Mouse (Mus musculus): Measurements from ENCODE around the gene Apol10a. TPM values are rescaled to one million over a fixed set of nuclear protein-coding genes. Genes with fewer than 3 reads are reported as not detected.
"Not testable (repeated sequence)": the region's sequence is repeated elsewhere in the genome, so short reads cannot be mapped to it uniquely, and the experiment has no call there.

Gene Apol10a
- not detected for polyA plus RNA-seq (2017; shearing (Covaris generic))

- ATAC-seq, result not testable (repeated sequence)
Measured at GRCm38 (mm10) chr15:77476693-77477092, at the start of gene Apol10a. TSS of gene Apol10a (plus strand) at chr15:77477047.

GRCm38 (mm10) chr15:77428690-77429448 lies 48.0 kb upstream of the Apol10a start:
- not testable (repeated sequence) for ATAC-seq

GRCm38 (mm10) chr15:77444746-77445145 lies 32.1 kb upstream of the Apol10a start:
- ATAC-seq, result not testable (repeated sequence)

GRCm38 (mm10) chr15:77445668-77446067 lies 31.2 kb upstream of the Apol10a start:
- ATAC-seq, result not testable (repeated sequence)

- ATAC-seq, result not testable (repeated sequence)
Measured at GRCm38 (mm10) chr15:77447392-77447791, 29.5 kb upstream of the Apol10a start, which contains the start of gene Apol7b. TSS of gene Apol7b (minus strand) at chr15:77447492.

GRCm38 (mm10) chr15:77449927-77450326 lies 26.9 kb upstream of the Apol10a start:
- not testable (repeated sequence) for ATAC-seq

GRCm38 (mm10) chr15:77474699-77475390 lies 2.0 kb upstream of the Apol10a start:
- not testable (repeated sequence) for ATAC-seq

GRCm38 (mm10) chr15:77482140-77482794 lies 5.4 kb downstream of the Apol10a start:
- no peak for ATAC-seq

- ATAC-seq, result not testable (repeated sequence)
Measured at GRCm38 (mm10) chr15:77493181-77493580, 16.3 kb downstream of the Apol10a start.

GRCm38 (mm10) chr15:77494694-77495093 lies 17.8 kb downstream of the Apol10a start:
- ATAC-seq, result not testable (repeated sequence)

- ATAC-seq, result not testable (repeated sequence)
Measured at GRCm38 (mm10) chr15:77507966-77508365, 31.1 kb downstream of the Apol10a start, which contains the start of gene Apol11a. TSS of gene Apol11a (plus strand) at chr15:77508271.

- not testable (repeated sequence) for ATAC-seq
Measured at GRCm38 (mm10) chr15:77520596-77520995, 43.7 kb downstream of the Apol10a start.

- ATAC-seq, result not testable (repeated sequence)
Measured at GRCm38 (mm10) chr15:77523186-77523843, 46.5 kb downstream of the Apol10a start.

- no peak for ATAC-seq
Measured at GRCm38 (mm10) chr15:77533216-77533615, 56.4 kb downstream of the Apol10a start, which contains the start of gene Apol7c. TSS of gene Apol7c (minus strand) at chr15:77533316.

- not testable (repeated sequence) for ATAC-seq
Measured at GRCm38 (mm10) chr15:77539221-77539620, 62.4 kb downstream of the Apol10a start.

Other genes with a start within 250 kb of the Apol10a start
- under 1 TPM in 1 of 2 experiments, not detected in 1; 0.05 TPM for gene Rbfox2, start 170.0 kb upstream of the Apol10a start, polyA plus RNA-seq (2017; shearing (Covaris generic))
- gene Apol7a, start 77.9 kb upstream of the Apol10a start, polyA plus RNA-seq (2017; shearing (Covaris generic)), result not detected
- gene Apol9a, start 65.9 kb upstream of the Apol10a start, polyA plus RNA-seq (2017; shearing (Covaris generic)), result 10 to 100 TPM; 11.5 to 12.7 TPM
- under 1 TPM; 0.21 to 0.31 TPM for gene Apol7b, start 29.6 kb upstream of the Apol10a start, polyA plus RNA-seq (2017; shearing (Covaris generic))
- gene Apol11a, start 31.2 kb downstream of the Apol10a start, polyA plus RNA-seq (2017; shearing (Covaris generic)), result under 1 TPM in 1 of 2 experiments, not detected in 1; 0.27 TPM
- not detected for gene Apol7c, start 56.3 kb downstream of the Apol10a start, polyA plus RNA-seq (2017; shearing (Covaris generic))
- not detected for gene 1700025B11Rik, start 84.8 kb downstream of the Apol10a start, polyA plus RNA-seq (2017; shearing (Covaris generic))
- 1 to 10 TPM; 3.3 to 7.0 TPM for gene Apol10b, start 119.1 kb downstream of the Apol10a start, polyA plus RNA-seq (2017; shearing (Covaris generic))
- gene Gm36245, start 122.2 kb downstream of the Apol10a start, polyA plus RNA-seq (2017; shearing (Covaris generic)), result not detected
- gene Apol11b, start 166.2 kb downstream of the Apol10a start, polyA plus RNA-seq (2017; shearing (Covaris generic)), result 1 to 10 TPM in 1 of 2 experiments, under 1 TPM in 1; 0.22 to 2.4 TPM
- 10 to 100 TPM; 36.7 to 51.7 TPM for gene Apol7e, start 221.8 kb downstream of the Apol10a start, polyA plus RNA-seq (2017; shearing (Covaris generic))